Mouse (Mus musculus): ENCODE measurements at regions not wholly inside any gene's neighbourhood (a gene's known extent, or its start where the extent isn't known, plus 50 kb on each side); places are given as distances from the start of the nearest gene placed in this dataset.

GRCm38 (mm10) chr8:90076381-90076780 lies 271.8 kb downstream of the Tox3 start:
- no peaks in the 10 kb centered on the region for H3K9me3 ChIP-seq (replicated peaks; ENCODE audit: control insufficient read depth, low read length)
- H3K9ac ChIP-seq (replicated peaks; ENCODE audit: low read length): no peak overlapping the region
- H3K27me3 ChIP-seq (ENCODE audit: control insufficient read depth, insufficient read depth, low read length): no peaks in the 10 kb centered on the region
- no peaks in the 10 kb centered on the region for H3K36me3 ChIP-seq (replicated peaks; ENCODE audit: control insufficient read depth, insufficient read depth, low read depth, low read length)
- no peak overlapping the region for H3K4me3 ChIP-seq (ENCODE audit: low read depth, low read length)
- no peaks in the 10 kb centered on the region for H3K4me1 ChIP-seq (ENCODE audit: control insufficient read depth, insufficient read depth, low read length)
- DNase-seq (ENCODE audit: low spot score) (peak; percentile 76), ATAC-seq (replicated peaks; ENCODE audit: insufficient number of reproducible peaks, low FRiP score, low TSS enrichment, low read depth) (peak; percentile 87)
- no peak overlapping the region for H3K4me2 ChIP-seq (ENCODE audit: low read depth, low read length)
- H3K27ac ChIP-seq (replicated peaks; ENCODE audit: low read depth, low read length): no peak overlapping the region

GRCm38 (mm10) chr8:90075796-90076195 lies 272.3 kb downstream of the Tox3 start:
- Histone ChIP-seq H3K36me3 (replicated peaks; ENCODE audit: control insufficient read depth, insufficient read depth, low read depth, low read length) (no peaks in the 10 kb centered on the region), H3K4me1 (ENCODE audit: control insufficient read depth, insufficient read depth, low read length) (no peaks in the 10 kb centered on the region), H3K9me3 (replicated peaks; ENCODE audit: control insufficient read depth, low read length) (no peaks in the 10 kb centered on the region), H3K27ac (replicated peaks; ENCODE audit: low read depth, low read length) (no peak overlapping the region), H3K9ac (replicated peaks; ENCODE audit: low read length) (no peak overlapping the region), H3K27me3 (ENCODE audit: control insufficient read depth, insufficient read depth, low read length) (no peaks in the 10 kb centered on the region), H3K4me2 (ENCODE audit: low read depth, low read length) (no peak overlapping the region), H3K4me3 (ENCODE audit: low read depth, low read length) (no peak overlapping the region)
- ATAC-seq (replicated peaks; ENCODE audit: insufficient number of reproducible peaks, low FRiP score, low TSS enrichment, low read depth): no peak
- DNase-seq (ENCODE audit: low spot score): peak; percentile 8
- WGBS: 68% methylated on average over 5 of the region's 5 CpGs

DNA sequence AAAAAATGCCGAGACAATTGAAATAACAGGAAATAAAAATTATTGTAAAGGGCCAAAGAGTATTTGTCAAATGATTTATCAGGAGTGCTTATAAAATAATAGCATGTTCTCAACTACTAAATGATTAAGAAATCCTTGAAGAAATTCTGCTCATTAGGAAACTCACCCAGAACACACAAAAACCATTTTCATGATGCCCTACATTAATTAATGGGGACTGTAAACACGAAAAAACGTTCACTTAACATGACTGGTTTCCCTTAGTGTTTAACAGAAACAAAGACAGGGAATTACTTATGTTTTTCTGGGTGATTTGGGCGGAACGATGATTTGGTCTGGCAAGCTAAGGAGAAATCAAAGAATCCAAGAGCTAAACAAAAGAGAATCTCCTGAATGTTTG lies 278.1 kb downstream of the Tox3 start:
- ATAC-seq (replicated peaks; ENCODE audit: insufficient number of reproducible peaks, low FRiP score, low TSS enrichment, low read depth) (no peak), DNase-seq (ENCODE audit: low spot score) (no peak)
- Histone ChIP-seq H3K9ac (replicated peaks; ENCODE audit: low read length) (no peak overlapping the region), H3K4me3 (ENCODE audit: low read depth, low read length) (no peak overlapping the region), H3K4me2 (ENCODE audit: low read depth, low read length) (no peak overlapping the region), H3K27ac (replicated peaks; ENCODE audit: low read depth, low read length) (no peak overlapping the region), H3K4me1 (ENCODE audit: control insufficient read depth, insufficient read depth, low read length) (no peaks in the 10 kb centered on the region), H3K9me3 (replicated peaks; ENCODE audit: control insufficient read depth, low read length) (no peaks in the 10 kb centered on the region), H3K36me3 (replicated peaks; ENCODE audit: control insufficient read depth, insufficient read depth, low read depth, low read length) (no peaks in the 10 kb centered on the region), H3K27me3 (ENCODE audit: control insufficient read depth, insufficient read depth, low read length) (no peaks in the 10 kb centered on the region)
- 71% methylated on average over 5 of the region's 5 CpGs for WGBS

GRCm38 (mm10) chr8:90069411-90069993 lies 278.6 kb downstream of the Tox3 start:
- Histone ChIP-seq H3K4me1 (ENCODE audit: control insufficient read depth, insufficient read depth, low read length) (no peaks in the 10 kb centered on the region), H3K36me3 (replicated peaks; ENCODE audit: control insufficient read depth, insufficient read depth, low read depth, low read length) (no peaks in the 10 kb centered on the region), H3K4me2 (ENCODE audit: low read depth, low read length) (no peak overlapping the region), H3K9ac (replicated peaks; ENCODE audit: low read length) (no peak overlapping the region), H3K27ac (replicated peaks; ENCODE audit: low read depth, low read length) (no peak overlapping the region), H3K27me3 (ENCODE audit: control insufficient read depth, insufficient read depth, low read length) (no peaks in the 10 kb centered on the region), H3K9me3 (replicated peaks; ENCODE audit: control insufficient read depth, low read length) (no peaks in the 10 kb centered on the region), H3K4me3 (ENCODE audit: low read depth, low read length) (no peak overlapping the region)
- ATAC-seq (replicated peaks; ENCODE audit: insufficient number of reproducible peaks, low FRiP score, low TSS enrichment, low read depth): no peak
- peak; percentile 67 for DNase-seq (ENCODE audit: low spot score)
- 30% methylated on average over 10 of the region's 10 CpGs for WGBS

- H3K27ac ChIP-seq (replicated peaks; ENCODE audit: low read depth, low read length): no peak overlapping the region
- no peaks in the 10 kb centered on the region for H3K4me1 ChIP-seq (ENCODE audit: control insufficient read depth, insufficient read depth, low read length)
- no peaks in the 10 kb centered on the region for H3K27me3 ChIP-seq (ENCODE audit: control insufficient read depth, insufficient read depth, low read length)
- WGBS: 82% methylated on average over 4 of the region's 4 CpGs
- no peak overlapping the region for H3K9ac ChIP-seq (replicated peaks; ENCODE audit: low read length)
- H3K36me3 ChIP-seq (replicated peaks; ENCODE audit: control insufficient read depth, insufficient read depth, low read depth, low read length): no peaks in the 10 kb centered on the region
- ATAC-seq (replicated peaks; ENCODE audit: insufficient number of reproducible peaks, low FRiP score, low TSS enrichment, low read depth) (no peak), DNase-seq (ENCODE audit: low spot score) (no peak)
- H3K4me2 ChIP-seq (ENCODE audit: low read depth, low read length): no peak overlapping the region
- H3K4me3 ChIP-seq (ENCODE audit: low read depth, low read length): no peak overlapping the region
- no peaks in the 10 kb centered on the region for H3K9me3 ChIP-seq (replicated peaks; ENCODE audit: control insufficient read depth, low read length)
Observed at GRCm38 (mm10) chr8:90068441-90068840, 279.7 kb downstream of the Tox3 start.

DNA sequence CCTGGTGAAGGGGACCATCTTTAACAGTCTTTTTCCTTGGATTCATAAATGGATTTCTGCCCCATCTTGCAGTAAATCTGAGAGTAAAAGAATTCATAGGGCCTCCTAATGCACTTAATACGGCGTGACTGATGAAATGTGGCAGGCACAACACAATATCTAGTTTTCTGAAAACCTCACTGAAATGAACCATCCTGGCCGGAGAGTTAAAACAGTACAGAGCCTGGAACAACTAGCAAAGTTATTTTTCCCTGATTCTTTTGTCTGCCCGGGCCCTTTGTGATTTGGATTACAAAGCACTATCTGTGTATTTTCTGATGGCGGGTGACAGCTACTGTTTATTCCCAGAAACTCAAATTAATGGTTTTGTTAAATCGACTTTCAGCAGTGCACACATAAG lies 283.8 kb downstream of the Tox3 start:
- H3K36me3 ChIP-seq (replicated peaks; ENCODE audit: control insufficient read depth, insufficient read depth, low read depth, low read length): no peaks in the 10 kb centered on the region
- no peaks in the 10 kb centered on the region for H3K4me1 ChIP-seq (ENCODE audit: control insufficient read depth, insufficient read depth, low read length)
- H3K4me3 ChIP-seq (ENCODE audit: low read depth, low read length): no peak overlapping the region
- H3K9me3 ChIP-seq (replicated peaks; ENCODE audit: control insufficient read depth, low read length): no peaks in the 10 kb centered on the region
- H3K4me2 ChIP-seq (ENCODE audit: low read depth, low read length): no peak overlapping the region
- no peak overlapping the region for H3K9ac ChIP-seq (replicated peaks; ENCODE audit: low read length)
- DNase-seq (ENCODE audit: low spot score): no peak
- ATAC-seq (replicated peaks; ENCODE audit: insufficient number of reproducible peaks, low FRiP score, low TSS enrichment, low read depth): no peak
- 64% methylated on average over 6 of the region's 6 CpGs for WGBS
- H3K27ac ChIP-seq (replicated peaks; ENCODE audit: low read depth, low read length): no peak overlapping the region
- H3K27me3 ChIP-seq (ENCODE audit: control insufficient read depth, insufficient read depth, low read length): no peaks in the 10 kb centered on the region

- DNase-seq (ENCODE audit: low spot score): no peak
- no peak overlapping the region for H3K9ac ChIP-seq (replicated peaks; ENCODE audit: low read length)
- H3K9me3 ChIP-seq (replicated peaks; ENCODE audit: control insufficient read depth, low read length): no peaks in the 10 kb centered on the region
- ATAC-seq (replicated peaks; ENCODE audit: insufficient number of reproducible peaks, low FRiP score, low TSS enrichment, low read depth): no peak
- whole genome bisulfite sequencing: 100% methylated on average over 1 of the region's 1 CpGs
- no peaks in the 10 kb centered on the region for H3K27me3 ChIP-seq (ENCODE audit: control insufficient read depth, insufficient read depth, low read length)
- H3K4me3 ChIP-seq (ENCODE audit: low read depth, low read length): no peak overlapping the region
- no peaks in the 10 kb centered on the region for H3K36me3 ChIP-seq (replicated peaks; ENCODE audit: control insufficient read depth, insufficient read depth, low read depth, low read length)
- no peaks in the 10 kb centered on the region for H3K4me1 ChIP-seq (ENCODE audit: control insufficient read depth, insufficient read depth, low read length)
- H3K4me2 ChIP-seq (ENCODE audit: low read depth, low read length): no peak overlapping the region
- no peak overlapping the region for H3K27ac ChIP-seq (replicated peaks; ENCODE audit: low read depth, low read length)
Observed at GRCm38 (mm10) chr8:90063291-90063690, 284.9 kb downstream of the Tox3 start.

DNA sequence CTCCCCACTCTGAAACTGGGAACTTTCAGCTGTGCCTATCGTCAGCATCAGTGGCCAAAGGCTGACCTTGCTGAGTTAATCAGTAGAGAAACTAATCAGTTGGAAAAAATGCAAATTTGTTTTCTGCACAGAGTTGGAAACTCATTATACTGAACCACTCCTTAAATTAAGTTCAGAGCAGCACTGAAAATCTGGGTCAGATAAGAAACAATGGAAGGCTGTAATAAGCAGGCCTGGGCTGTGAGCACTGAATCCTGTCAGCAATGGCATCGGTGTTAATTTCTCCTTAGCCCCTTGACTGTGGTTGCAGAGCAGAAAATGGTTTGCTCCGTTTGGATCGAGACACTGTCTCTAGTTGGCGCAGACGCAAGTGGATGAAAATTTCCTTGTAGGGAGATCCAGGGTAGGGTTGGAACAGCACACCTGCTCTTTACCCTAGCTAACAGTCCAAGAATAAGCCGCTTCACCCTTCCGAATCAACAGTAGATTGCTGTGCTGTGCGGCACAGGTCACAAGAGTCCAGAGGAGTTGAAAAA lies 289.4 kb downstream of the Tox3 start:
- Histone ChIP-seq H3K4me2 (ENCODE audit: low read depth, low read length) (no peak overlapping the region), H3K9me3 (replicated peaks; ENCODE audit: control insufficient read depth, low read length) (no peaks in the 10 kb centered on the region), H3K27ac (replicated peaks; ENCODE audit: low read depth, low read length) (no peak overlapping the region), H3K27me3 (ENCODE audit: control insufficient read depth, insufficient read depth, low read length) (no peaks in the 10 kb centered on the region), H3K4me1 (ENCODE audit: control insufficient read depth, insufficient read depth, low read length) (no peaks in the 10 kb centered on the region), H3K4me3 (ENCODE audit: low read depth, low read length) (no peak overlapping the region), H3K36me3 (replicated peaks; ENCODE audit: control insufficient read depth, insufficient read depth, low read depth, low read length) (no peaks in the 10 kb centered on the region), H3K9ac (replicated peaks; ENCODE audit: low read length) (no peak overlapping the region)
- DNase-seq (ENCODE audit: low spot score) (no peak), ATAC-seq (replicated peaks; ENCODE audit: insufficient number of reproducible peaks, low FRiP score, low TSS enrichment, low read depth) (no peak)
- 81% methylated on average over 9 of the region's 9 CpGs for WGBS
